Mouse (Mus musculus) intestine, postnatal 0 days (tissue): ENCODE data around the gene Fam135a. TPM values are rescaled to one million over a fixed set of nuclear protein-coding genes. Genes with fewer than 3 reads are reported as not detected.
A peak's percentile ranks its signal among the peaks of the same experiment; 100 is the strongest.

Experiments used
- ATAC-seq: fragments of 200-750 bp; cut with Nextera tagmentation; 2 replicates; pipeline ENCODE4 v1.8.0; 2017; ENCODE audit warnings: mild to moderate bottlenecking, moderate TSS enrichment, moderate library complexity
- H3K27ac ChIP-seq: fragments of 300-500 bp; sonication (generic); 2 replicates; pipeline ENCODE4 v1.5.1; 2014; ENCODE audit warnings: mild to moderate bottlenecking, low read depth, low read length, moderate library complexity
- H3K27me3 ChIP-seq: fragments of 300-500 bp; sonication (generic); replicated peaks from 2 replicates; pipeline ENCODE4 v1.6.1; 2014; ENCODE audit warnings: low read length, mixed read lengths; ENCODE audit not compliant: control insufficient read depth, insufficient read depth
- H3K36me3 ChIP-seq: fragments of 300-500 bp; sonication (generic); 2 replicates; pipeline ENCODE4 v1.6.1; 2014; ENCODE audit warnings: mild to moderate bottlenecking, moderate library complexity; ENCODE audit not compliant: control insufficient read depth, insufficient read depth
- H3K4me1 ChIP-seq: fragments of 300-500 bp; sonication (generic); replicated peaks from 2 replicates; pipeline ENCODE4 v1.6.1; 2014; ENCODE audit warnings: antibody characterized with exemption, low read length, mixed read lengths; ENCODE audit not compliant: control insufficient read depth, insufficient read depth
- H3K4me2 ChIP-seq: fragments of 300-500 bp; sonication (generic); replicated peaks from 2 replicates; pipeline ENCODE4 v1.6.1; 2014; ENCODE audit warnings: low read depth, mild to moderate bottlenecking, moderate library complexity
- H3K4me3 ChIP-seq: fragments of 300-500 bp; sonication (generic); 2 replicates; pipeline ENCODE4 v1.5.1; 2014; ENCODE audit warnings: low read depth, low read length
- H3K9ac ChIP-seq: fragments of 300-500 bp; sonication (generic); 2 replicates; pipeline ENCODE4 v1.6.1; 2014; ENCODE audit warnings: mild to moderate bottlenecking, low read depth, low read length
- H3K9me3 ChIP-seq: fragments of 300-500 bp; sonication (generic); 2 replicates; pipeline ENCODE4 v1.6.1; 2016; ENCODE audit warnings: mixed run types; ENCODE audit not compliant: control insufficient read depth
- CTCF ChIP-seq: sonication (generic); IDR thresholded peaks from 2 replicates; pipeline ENCODE4 v1.5.1; 2016; ENCODE audit warnings: low read depth, mild to moderate bottlenecking, control low read depth, antibody characterized with exemption, moderate library complexity
- WGBS: fragments of 180-500 bp; shearing (Covaris S2); extraction: QIAGEN DNeasy Blood & Tissue Kit; methylation state at CpG from one replicate; pipeline ENCODE4 v1.1.7; 2014; 5-methylcytosine and 5-hydroxymethylcytosine counted together
- polyA plus RNA-seq: library from polyadenylated mRNA; unstranded; fragments of >200 nt; fragmentation: Nextera tagmentation; extraction: Ambion mirVana; gene quantifications from 2 replicates; pipeline ENCODE4 v1.2.1, GENCODE M21; 2015

Fam135a gene
- polyA plus RNA-seq, 1 experiment from 2014 or later: 20.8 TPM

DNA sequence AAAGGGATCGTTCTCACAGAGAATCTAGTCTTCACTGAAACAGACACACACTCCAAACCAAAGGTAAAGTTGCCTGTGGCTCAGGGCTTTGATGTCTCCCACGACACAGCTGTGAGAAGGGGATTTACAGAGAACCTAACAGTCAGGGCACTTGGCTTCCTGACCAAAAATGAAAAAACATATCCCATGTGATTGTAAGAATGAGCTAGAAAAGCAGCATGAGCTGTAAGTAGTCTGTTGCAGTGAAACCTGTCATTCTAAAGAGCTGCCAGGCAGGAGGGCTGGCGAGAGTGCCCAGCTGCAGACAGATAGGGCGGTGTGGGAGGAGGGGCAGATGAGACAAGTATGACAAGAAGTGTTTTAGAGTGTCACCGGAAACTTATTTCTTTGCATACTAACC lies 54.5 kb downstream of the Fam135a start:
- WGBS: 84% methylated on average over 5 of the region's 5 CpGs
- H3K9me3 ChIP-seq: no peaks in the 10 kb centered on the region
- no peak overlapping the region for H3K4me3 ChIP-seq
- no peaks in the 10 kb centered on the region for H3K4me1 ChIP-seq
- no peak overlapping the region for H3K4me2 ChIP-seq
- no peak for ATAC-seq
- no peak for TF ChIP-seq CTCF
- H3K36me3 ChIP-seq: peaks cover 8% of the 10 kb centered on the region; the same call in 1 of the 2 replicates
- no peaks in the 10 kb centered on the region for H3K27me3 ChIP-seq
- no peak overlapping the region for H3K27ac ChIP-seq
- H3K9ac ChIP-seq: no peak overlapping the region

DNA sequence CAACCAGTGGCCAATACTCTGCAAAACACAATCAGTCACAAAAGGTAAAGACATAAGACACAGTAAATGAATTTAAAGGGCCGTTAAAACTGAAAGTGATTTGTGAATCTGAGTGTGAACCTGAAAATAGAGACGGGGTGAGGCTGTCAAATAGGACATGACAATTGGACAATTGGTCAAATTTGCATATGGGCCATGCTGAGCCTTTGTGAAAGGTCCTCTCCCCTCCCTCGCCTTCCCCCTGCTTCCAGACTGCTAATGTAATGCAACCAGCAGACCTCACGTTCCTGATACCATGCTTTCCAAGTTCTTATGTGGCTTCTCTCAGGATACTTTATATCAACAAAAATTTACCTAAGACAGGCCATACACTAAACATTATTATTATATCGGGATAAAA lies 57.1 kb downstream of the Fam135a start:
- no peak for TF ChIP-seq CTCF
- H3K4me3 ChIP-seq: no peak overlapping the region
- H3K9ac ChIP-seq: no peak overlapping the region
- no peaks in the 10 kb centered on the region for H3K4me1 ChIP-seq
- H3K27ac ChIP-seq: no peak overlapping the region
- H3K36me3 ChIP-seq: peaks cover 6% of the 10 kb centered on the region; the same call in 1 of the 2 replicates
- H3K9me3 ChIP-seq: no peaks in the 10 kb centered on the region
- no peak for ATAC-seq
- WGBS: 92% methylated on average over 5 of the region's 5 CpGs
- H3K27me3 ChIP-seq: no peaks in the 10 kb centered on the region
- no peak overlapping the region for H3K4me2 ChIP-seq

DNA sequence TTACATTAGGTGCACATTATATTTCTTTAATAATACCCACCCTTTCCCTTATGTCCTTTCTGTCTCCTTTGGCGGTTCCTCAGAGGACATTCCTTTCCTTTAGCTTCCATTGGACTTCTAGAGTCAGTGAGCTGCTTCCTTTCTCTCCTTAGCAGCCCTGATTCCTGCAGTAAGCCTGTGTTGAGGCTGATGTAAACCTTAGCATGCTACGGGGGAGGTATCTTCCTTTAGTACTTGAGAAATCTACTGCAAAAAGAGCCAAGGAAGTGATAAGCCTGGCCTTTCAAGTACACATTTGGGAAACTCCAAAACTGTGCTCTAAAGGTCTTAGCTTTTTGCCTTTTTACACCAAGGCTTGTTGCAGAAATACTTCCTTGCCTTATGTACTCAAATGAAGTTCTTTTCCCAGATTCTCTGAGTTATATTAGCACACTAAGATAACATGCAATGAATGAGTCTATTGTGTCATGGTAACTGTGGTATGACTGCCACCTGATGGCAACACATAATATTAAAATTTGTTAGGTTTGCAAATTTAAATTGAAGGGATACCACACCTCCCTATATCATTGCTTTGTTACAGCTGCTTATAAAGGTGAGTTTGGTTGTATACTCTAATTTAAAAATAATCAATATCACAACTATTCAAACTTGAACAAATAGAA lies 66.2 kb downstream of the Fam135a start:
- H3K9me3 ChIP-seq: no peaks in the 10 kb centered on the region
- H3K9ac ChIP-seq: no peak overlapping the region
- 72% methylated on average over 2 of the region's 2 CpGs for WGBS
- H3K36me3 ChIP-seq: peaks cover 19% of the 10 kb centered on the region
- no peaks in the 10 kb centered on the region for H3K27me3 ChIP-seq
- H3K4me2 ChIP-seq: no peak overlapping the region
- ATAC-seq: 0 out of 2 replicates have a peak, but pooled peaks have one; percentile 33
- no peaks in the 10 kb centered on the region for H3K4me1 ChIP-seq
- no peak overlapping the region for H3K4me3 ChIP-seq
- peak; percentile 65 for TF ChIP-seq CTCF
- H3K27ac ChIP-seq: no peak overlapping the region; the same call in 1 of the 2 replicates

DNA sequence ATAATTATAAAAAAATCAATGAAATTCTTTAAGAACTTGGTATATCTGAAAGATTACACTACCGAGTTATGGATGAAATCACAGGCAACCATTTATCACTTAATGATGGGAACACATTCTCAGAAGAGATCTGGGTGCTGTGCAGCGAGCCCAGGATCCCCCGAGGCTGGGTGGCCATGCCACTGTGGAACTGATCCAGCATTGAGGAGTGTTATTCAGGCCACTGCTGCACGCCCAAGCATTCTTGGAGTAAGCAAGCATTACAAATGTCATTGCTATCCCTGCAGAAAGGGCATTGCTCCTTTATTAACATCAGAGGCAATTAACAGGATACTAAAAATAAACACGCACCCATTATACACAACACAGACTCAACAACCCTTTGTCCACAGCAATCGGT lies 89.3 kb downstream of the Fam135a start:
- Histone ChIP-seq H3K9me3 (no peaks in the 10 kb centered on the region), H3K4me3 (no peak overlapping the region), H3K9ac (no peak overlapping the region), H3K27ac (no peak overlapping the region), H3K4me2 (no peak overlapping the region), H3K27me3 (no peaks in the 10 kb centered on the region), H3K36me3 (peaks cover 19% of the 10 kb centered on the region), H3K4me1 (no peaks in the 10 kb centered on the region)
- TF ChIP-seq CTCF: no peak
- 85% methylated on average over 6 of the region's 6 CpGs for WGBS
- ATAC-seq: no peak

DNA sequence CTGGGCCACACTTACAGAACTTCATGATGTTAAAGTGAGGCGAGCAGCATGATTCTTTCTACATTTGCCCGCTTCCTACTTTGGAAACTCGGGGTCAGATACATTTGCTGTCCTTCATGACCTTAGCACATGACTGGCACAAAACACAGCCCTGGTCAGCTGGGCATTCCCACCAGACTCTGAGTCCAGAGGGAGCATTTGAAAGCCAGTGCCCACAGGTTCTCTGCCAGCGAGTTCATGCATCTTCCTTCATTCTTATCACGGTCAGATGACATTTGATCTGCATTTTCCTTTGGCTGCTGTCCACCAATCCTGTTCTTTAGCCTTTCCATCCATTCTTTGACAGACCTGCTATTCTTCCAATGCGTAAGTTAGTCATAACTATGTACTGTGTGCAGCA lies 90.1 kb downstream of the Fam135a start:
- no peak for ATAC-seq
- Histone ChIP-seq H3K4me2 (no peak overlapping the region), H3K9ac (no peak overlapping the region), H3K4me3 (no peak overlapping the region), H3K9me3 (no peaks in the 10 kb centered on the region), H3K27me3 (no peaks in the 10 kb centered on the region), H3K36me3 (peaks cover 18% of the 10 kb centered on the region), H3K27ac (no peak overlapping the region), H3K4me1 (no peaks in the 10 kb centered on the region)
- no peak for TF ChIP-seq CTCF
- 95% methylated on average over 6 of the region's 6 CpGs for WGBS

DNA sequence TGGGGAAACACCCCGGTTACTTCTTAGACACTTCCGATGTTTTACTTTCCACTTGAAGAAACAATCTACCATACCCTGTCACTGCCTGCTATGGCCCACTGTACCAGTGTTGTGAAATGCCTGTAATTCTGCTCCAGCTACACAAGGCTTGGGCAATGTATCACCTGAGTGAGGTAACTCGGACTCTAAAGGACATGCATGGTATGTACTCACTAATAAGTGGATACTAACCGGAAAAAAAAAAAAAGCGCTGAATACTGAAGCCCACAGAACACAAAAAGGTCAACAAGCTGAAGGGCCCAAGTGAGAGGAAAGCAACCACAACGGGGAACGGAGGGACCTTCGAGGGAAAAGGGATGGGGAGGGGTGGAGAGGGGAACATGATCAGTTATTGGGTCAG lies 92.5 kb downstream of the Fam135a start:
- Histone ChIP-seq H3K4me1 (no peaks in the 10 kb centered on the region), H3K36me3 (peaks cover 4% of the 10 kb centered on the region; the same call in 1 of the 2 replicates), H3K4me2 (no peak overlapping the region), H3K9ac (no peak overlapping the region), H3K4me3 (no peak overlapping the region), H3K27me3 (no peaks in the 10 kb centered on the region), H3K27ac (no peak overlapping the region), H3K9me3 (no peaks in the 10 kb centered on the region)
- no peak for TF ChIP-seq CTCF
- no peak for ATAC-seq
- WGBS: 85% methylated on average over 8 of the region's 8 CpGs
